Mouse (Mus musculus) embryo, embryonic 11.5 days (tissue): ENCODE results near the gene Cd5l.
"Not testable (repeated sequence)": the region's sequence is repeated elsewhere in the genome, so short reads cannot be mapped to it uniquely, and the experiment has no call there.

ENCODE experiments used
- DNase-seq: peaks from one replicate; pipeline ENCODE4 v3.0.0-alpha.2; 2012; ENCODE audit warnings: low read depth, low spot score

Gene Cd5l

DNA sequence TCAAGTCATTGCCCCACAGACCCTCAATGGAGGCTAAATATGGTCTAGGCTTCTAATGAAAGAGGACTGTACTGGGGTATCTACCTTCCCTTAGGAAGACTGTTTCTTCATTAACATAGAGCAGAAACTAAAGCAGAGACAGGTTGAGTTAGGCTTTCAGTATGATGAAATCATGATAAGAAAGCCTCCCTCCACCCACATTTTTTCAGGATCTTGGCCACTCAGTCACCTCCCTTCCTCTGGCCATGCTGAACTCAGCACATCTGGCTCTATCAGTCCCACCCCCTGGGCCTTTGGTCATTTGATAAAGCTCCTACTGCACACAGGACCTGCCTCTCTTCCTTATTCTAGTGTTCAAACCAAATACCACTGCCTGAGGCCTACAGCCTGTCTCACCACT, at the start of gene Cd5l:
Cd5l (plus strand) TSS at position 301 of the 400 bp plus-strand sequence.
- no peak for DNase-seq

DNA sequence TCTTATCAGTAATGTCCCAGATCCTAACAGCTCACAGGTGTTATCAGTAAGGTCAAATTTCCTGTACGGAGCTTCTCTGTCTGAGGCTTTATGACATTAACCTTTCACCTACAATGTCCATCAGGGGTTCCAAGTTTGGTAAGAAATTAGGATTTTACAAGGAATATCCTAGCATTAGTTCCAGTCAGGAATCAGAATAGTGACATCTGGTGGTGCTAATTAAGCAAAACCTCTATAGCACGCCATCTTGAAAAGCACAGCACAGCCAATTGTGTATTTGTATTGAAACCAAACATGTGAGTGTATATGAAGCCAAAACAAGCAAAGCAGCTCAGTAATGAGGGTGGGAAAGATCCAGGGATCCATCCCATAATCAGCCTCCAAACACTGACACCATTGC, 47.8 kb upstream of the Cd5l start:
- DNase-seq: no peak

DNA sequence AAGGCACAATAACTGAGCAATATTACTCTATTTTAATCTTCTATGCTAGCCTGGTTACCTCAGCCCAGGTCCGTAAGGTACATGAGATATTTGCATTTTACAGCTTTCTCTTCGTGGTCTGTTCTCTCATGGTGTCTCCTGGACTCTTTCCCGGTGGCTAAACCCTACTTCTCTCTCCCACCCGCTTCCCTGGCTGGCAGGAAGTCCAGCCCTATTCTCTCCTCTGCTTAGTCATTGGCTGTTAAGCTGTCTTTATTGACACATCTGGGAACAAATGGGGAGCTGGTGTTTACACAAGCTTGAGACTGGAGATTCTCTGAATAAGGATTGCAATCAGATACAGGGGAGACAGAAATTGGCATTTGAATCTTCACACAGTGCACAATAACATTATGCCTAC, 35.1 kb upstream of the Cd5l start:
- no peak for DNase-seq

DNA sequence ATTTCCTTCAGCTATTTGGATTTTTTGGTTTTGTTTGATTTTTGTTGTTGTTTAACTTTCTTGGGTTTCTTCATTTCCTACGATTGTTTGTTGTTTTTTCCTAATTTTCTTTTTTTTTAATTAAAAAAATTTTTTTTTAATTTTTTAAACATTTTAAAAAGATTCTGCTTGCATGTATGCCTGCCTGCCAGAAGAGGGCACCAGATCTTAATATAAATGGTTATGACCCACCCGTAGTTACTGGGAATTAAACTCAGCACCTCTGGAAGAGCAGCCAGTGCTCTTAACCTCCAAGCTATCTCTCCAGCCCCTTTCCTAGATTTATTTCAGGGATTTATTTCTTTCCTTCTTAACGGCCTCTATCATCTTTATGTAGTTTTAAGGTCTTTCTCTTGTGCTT, 33.9 kb upstream of the Cd5l start:
- DNase-seq: no peak

DNA sequence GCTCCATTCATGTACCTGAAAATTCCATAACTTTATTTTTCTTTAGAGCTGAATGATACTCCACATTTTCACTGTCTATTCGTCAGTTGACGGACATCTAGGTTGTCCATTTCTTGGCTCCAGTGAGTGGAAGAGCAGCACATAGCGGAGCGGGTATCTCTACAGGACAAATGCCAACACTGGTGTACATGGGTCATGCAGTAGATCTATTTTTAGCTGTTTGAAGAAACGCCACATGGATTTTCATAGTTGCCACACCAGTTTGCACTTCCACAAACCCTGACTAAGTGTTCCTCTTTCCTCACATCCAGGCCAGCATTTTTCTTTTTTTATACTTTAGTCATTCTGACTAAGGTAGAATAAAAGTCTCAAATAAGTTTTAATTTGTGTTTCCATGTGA, 19.8 kb upstream of the Cd5l start:
- no peak for DNase-seq

DNA sequence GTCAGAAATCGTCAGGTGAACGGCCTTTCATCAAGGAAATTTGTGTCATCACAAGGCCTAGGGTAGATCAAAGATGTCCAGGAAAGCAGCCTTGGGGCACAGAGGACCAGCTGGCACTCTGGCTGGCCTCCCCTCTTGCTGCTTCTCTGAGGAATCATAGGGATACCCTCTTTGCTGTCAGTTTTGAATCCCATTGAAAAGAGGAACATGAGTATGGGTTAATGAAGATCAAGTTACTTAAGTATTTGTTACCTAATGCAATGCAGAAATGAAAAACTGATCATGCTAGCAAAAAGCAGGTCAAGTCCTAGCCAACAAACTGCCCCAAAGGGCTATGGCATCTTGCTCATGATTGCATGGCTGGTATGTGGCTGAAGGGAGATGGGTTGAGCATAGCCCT, 6.7 kb upstream of the Cd5l start:
- DNase-seq: not testable (repeated sequence)

DNA sequence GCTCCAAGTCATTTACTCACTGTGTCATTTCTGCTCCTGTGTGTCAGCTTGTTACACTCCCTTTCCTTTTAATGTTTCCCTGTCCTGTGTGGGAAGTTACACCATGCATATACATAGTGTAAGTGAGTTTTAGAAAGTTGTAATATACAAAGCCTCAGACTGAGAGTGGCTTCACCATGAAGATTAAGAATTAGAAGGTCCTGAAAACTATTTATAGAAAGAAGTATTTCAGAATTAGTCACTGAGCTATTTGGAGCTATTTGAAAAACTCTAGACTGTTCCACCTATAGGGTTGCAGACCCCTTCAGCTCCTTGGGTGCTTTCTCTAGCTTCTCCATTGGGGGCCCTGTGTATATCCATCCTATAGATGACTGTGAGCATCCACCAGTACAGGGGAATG, 1.5 kb downstream of the Cd5l start:
- no peak for DNase-seq

DNA sequence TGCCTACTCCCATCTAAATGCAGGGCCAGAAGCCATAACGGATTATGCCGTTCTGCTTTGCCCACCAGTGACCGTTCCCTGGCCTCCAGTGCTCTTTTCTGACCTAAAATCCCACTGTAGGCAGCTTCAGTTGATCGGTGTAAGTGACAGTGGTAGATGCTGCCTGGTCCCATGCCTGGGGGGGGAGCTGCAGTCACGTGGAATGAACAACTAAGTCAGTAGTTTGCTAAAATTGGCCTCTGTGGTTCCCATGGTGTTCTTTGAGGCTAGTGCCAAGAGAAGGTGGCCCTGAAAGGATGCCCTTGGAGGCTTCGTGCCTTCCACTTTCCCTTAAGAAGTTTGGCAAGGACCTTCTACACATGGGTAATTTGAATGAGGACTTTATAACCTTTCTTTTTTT, 2.8 kb downstream of the Cd5l start:
- no peak for DNase-seq

DNA sequence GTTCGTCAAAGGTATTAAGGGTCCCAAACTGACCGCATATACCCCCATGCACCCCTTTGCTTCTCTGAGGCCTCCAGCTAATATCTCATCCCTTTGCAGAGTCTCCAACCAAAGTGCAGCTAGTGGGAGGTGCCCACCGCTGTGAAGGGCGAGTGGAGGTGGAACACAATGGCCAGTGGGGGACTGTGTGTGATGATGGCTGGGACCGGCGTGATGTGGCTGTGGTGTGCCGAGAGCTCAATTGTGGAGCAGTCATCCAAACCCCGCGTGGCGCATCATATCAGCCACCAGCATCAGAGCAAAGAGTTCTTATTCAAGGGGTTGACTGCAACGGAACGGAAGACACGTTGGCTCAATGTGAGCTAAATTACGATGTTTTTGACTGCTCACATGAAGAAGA, 8.0 kb downstream of the Cd5l start:
- DNase-seq: no peak

DNA sequence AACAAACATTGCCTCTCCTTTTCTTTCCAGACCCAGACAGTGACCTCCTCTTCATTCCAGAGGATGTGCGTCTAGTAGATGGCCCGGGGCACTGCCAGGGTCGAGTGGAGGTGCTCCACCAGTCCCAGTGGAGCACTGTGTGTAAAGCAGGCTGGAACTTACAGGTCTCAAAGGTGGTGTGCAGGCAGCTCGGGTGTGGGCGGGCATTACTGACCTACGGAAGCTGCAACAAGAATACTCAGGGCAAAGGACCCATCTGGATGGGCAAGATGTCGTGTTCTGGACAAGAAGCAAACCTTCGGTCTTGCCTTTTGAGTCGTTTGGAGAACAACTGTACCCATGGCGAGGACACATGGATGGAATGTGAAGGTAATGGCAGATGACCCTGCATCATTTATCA, 9.8 kb downstream of the Cd5l start:
- DNase-seq: no peak

DNA sequence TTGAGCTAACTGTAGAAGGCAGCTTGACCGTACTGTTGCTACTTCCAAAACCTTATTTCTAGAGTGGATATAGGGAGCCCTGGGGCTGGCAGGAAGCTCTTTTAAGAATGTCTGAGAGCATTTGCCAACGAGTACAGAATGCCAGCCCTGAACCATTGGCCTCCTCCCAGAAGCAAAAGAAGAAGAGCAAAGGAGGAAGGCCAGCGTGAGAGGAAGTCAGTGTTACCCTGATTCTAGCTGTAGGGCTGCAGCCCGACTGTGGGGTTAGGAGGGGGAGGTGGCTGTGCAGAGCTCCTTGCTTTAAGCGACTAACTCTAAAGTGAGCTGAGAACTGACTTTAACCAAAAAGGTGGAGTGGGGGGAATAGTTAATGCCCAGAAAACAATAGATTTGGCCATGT, 11.5 kb downstream of the Cd5l start:
- DNase-seq: no peak

DNA sequence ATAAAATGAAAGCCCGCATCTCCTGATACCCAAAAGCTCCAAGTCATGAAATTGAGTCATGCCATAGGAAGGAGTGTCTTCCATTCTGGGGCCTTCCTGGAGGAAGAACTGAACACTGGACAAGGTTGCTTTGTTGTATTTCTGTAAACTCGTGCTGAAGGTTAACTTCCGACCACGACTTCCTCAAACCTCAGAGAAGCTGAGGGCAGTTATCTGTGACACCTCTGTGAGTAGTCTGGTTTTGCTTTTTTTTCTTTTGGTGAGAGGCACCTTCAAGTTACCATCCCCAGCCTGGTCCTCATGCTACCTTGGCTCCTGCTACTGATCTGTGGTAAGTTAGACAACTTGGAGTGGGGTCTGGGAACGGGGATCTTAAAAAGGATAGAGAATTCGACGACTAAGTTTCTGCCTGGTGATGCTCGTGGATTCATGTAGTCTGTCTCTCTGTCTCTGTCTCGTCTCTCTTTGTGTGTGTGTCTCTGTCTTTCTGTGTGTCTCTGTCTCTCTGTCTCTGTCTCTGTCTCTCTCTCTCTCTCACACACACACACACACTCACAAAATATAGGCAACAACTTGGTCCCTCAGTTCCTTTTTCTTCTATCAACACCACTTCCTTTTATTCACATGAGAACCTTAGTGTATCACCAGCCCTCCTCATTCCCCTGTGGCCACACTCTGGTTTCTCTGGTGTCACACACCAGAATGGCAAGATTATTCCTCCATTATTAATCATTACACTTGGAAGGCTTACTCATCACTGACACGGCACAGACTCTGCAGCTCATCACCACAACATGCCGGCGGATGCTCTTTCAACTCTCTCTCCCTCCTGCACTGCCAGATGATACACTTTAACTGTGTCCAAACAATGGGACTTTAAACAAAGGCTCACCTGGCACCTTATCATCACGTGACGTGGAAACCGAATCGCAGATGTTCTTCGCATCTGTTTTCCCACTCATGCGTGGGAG, 18.8 kb downstream of the Cd5l start, which contains the start of gene Fcrl1:
Fcrl1 (plus strand) TSS at position 193 of the 971 bp plus-strand sequence.
- DNase-seq: no peak

DNA sequence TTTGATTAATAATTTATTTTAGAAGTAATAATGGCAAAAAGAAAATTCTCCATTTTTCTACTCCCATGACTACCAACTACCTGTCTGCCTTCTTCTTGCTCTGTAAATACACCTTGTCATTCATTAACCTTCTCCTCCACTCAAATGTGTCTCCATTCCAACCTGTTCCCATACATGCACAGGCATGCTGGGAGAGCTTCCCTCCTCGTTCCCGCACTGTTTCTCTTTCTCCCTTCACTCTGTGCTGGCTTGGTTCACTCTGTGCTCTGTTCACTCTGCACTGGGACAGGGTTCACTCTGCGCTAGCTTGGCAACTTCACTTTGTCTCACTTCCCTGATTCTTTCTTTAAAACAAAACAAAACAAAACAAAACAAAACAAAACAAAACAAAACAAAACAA, 19.5 kb downstream of the Cd5l start:
- DNase-seq: no peak

DNA sequence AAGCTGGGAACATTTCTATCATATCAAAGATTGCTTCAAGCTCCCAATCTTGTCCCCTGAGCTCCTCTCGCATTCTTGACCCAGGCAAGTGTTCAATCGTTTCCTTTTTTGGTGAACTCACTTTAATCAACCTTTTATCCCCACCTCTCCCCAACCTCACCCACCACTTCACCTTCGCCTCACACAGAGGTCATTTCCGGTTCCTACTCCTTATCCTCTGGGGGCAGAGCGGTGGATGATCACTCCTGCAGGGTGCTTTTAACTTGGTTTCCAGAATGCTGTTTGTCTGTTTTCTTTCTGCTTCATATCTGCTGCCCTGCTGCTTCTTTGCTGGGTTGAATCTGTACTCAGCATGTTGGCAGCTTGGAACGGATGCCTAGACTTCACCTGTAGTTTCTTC, 20.0 kb downstream of the Cd5l start:
- DNase-seq: no peak

DNA sequence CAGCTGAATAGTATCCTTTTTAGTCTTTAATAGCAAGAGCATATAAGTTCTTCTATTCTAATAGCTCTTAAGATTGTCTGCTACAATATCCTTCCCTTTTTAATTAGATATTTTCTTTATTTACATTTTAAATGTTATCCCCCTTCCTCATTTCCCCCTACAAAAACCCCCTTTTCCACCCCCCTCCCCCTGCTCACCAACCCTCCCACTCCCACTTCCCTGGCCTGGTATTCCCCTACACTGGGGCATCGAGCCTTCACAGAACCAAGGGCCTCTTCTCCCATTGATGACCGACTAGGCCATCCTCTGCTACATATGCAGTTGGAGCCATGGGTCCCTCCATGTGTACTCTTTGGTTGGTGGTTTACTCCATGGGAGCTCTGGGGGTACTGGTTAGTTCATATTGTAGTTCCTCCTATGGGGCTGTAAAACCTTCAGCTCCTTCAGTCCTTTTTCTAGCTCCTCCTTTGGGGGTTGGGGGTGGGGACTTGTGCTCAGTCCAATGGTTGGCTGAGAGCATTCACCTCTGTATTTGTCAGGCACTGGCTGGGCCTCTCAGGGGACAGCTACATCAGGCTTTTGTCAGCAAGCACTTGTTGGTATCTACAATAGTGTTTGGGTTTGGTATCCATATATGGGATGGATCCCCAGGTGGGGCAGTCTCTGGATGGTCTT, 22.1 kb downstream of the Cd5l start:
- DNase-seq: not testable (repeated sequence)

DNA sequence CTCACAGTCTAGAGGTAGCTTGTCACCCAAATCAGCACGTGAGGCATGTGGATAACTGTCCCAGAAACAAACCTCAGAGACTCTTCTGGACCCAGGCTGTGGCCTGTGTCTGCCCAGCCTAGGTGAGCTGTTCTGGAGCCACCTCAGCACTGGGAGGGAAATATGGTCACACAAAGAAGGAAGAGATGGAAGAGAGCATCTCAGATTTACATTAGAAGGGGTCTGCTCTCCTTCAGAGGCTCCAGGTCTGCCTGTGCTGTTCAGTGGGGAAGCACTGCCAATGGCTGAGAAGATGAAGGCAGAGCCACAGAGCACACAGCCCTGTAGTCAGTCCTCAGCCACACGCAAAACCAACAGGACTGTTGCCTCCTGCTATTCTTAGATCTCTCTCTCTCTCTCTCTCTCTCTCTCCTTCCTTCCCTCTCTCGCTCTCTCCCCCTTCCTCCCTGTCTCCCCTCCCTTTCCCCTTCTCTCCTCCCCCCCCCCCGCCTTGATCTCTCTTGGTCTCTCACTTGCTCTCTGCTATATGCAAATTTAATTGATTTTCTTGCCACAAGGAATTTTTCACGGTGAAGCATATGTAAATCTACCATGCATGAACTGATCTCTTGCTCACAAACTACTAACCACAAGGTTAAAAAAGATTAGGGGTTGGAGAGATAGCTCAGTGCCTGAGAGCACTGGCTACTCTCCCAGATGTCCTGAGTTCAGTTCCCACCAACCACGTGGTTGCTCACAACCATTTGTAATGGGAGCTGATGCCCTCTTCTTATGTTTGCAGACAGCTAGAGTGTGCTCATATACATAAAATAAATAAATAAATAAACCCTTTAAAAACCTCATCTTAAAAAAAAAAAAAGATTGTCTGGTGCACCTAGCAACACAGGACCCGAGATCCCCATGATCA, 24.4 kb downstream of the Cd5l start:
- no peak for DNase-seq

DNA sequence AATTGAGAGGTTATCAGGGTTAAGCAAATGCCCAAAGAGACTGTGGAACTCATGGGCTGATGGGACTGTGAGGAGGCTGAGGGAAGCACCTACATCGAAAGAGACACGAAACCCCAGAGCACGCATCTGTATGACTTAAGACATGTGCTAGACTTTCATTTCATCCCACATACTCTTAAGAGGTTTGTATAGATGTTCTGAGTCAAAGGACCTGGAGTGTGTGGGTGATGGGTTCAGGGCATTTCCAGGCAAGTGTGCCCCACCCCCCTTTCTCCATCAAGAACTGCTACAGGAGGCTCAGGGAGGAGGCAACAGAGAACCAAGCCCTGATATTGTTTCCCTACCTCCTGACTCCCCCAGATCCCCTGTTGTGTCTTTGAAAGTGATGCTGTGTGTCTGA, 25.6 kb downstream of the Cd5l start:
- DNase-seq: no peak

DNA sequence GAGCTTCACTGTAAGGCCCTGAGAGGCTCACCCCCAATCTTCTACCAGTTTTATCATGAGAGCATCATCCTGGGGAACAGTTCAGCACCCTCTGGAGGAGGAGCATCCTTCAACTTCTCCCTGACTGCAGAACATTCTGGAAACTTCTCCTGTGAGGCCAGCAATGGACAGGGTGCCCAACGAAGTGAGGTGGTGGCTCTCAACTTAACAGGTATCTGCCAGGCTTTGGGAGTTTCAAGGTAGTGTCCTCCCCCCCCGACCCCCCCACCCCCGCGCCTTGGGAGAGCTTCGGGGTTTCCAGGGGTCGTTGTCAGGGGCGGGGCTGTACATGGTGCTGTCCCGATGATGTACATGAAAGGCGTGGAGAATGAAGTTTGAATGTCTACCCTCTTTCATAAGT, 27.4 kb downstream of the Cd5l start:
- no peak for DNase-seq

DNA sequence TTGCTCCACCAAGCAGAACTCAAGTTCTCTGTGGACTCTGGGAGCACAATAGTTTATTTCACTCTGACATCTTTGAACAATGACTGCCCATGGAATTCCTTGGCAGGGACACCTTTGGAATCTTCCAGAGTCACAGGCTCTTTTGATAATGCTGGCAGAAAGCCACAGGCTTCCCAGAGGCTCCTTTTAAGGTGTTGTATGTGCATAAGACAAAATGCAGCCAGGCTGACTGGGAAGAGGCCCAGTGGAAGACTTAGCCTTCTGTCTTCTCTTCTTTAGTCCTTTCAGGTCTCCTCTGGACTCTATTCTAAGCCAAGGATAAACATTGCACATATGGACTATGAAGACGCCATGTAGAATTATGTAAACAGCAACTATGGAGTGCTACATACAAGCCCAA, 33.3 kb downstream of the Cd5l start:
- no peak for DNase-seq

DNA sequence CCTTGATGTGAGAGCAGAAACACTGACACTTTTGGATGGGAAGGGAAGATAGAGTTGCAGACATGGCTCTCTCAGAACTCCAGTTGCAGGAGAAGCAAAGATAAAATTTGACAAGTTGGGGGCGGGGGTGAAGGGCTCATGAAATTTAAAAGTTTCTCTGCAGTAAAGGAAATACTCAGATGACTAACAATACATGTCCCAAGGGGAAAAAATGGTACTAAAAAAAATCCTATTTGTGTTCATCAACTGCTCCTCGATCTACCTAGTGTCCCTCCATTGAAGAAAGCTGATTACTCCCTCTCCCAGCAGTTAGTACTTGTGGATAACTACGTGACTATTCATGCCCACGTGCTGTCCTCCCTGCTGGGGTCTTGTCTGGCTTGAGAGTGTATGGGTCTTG, 41.1 kb downstream of the Cd5l start:
- no peak for DNase-seq

DNA sequence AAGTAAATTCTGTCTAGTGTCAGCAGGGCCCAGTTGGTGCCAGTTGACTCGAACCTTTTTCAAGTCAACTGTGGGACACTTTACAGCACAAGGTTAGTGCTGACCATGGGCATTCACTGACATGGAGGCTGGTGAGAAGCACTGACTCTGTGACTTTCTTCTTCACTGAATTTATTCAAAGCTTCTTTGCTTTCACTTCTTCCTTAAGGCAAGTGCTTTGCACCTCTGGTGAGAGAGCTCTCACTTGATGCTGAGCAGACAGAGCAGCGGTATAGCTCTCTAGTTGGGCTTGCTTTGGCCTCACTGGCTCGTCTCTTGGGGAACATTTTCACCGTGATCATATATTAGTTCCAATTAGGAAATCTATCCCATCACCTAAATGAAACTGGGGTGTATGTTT, 42.2 kb downstream of the Cd5l start:
- no peak for DNase-seq

DNA sequence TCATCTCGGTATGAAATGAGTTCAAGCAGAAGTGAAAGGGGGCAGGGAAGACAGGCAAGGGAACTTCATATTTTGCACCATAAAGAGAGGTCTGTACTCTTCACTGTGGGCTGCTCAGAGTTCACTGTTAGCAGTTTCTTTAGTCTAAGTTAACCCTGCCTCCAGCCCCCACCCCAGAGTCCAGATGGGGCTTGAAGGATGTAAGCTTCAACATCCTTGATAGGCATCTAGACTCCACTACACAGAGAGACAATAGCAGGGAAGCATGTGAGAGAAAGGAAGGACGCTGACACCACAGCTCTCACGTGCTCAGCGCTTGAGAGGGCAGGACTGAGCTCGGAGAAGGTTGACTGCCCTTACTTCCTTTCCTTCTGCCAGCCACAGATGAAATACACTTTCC, 43.6 kb downstream of the Cd5l start:
- no peak for DNase-seq
